Mouse (Mus musculus): ENCODE measurements around the gene Mastl. TPM values are rescaled to one million over a fixed set of nuclear protein-coding genes. Genes with fewer than 3 reads are reported as not detected.
A peak's percentile ranks its signal among the peaks of the same experiment; 100 is the strongest.

Gene Mastl
- polyA plus RNA-seq, 1 experiment from 2014 or later = 5.2 TPM

DNA sequence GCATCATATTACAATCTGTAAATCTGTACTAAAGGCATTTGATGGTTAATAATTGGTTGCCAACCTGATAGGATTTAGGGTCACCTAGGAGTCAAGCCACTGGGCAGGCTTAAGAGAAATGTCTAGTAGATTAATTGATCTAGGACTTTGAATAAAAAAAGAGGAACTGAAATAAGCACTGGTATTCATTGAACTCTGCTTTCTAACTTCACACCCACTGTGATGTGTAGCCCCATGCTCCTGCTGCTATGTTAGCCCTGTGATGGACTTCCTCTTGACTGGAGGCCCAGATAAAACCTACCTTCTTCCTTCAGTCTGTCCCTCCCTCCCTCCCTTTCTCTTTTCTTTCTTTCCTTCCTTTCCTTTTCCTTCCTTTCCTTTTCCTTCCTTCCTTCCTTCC lies 58.8 kb downstream of the Mastl start:
- no peak overlapping the region for H3K27ac ChIP-seq (ENCODE audit: low read length)
- no peak overlapping the region for H3K4me3 ChIP-seq (ENCODE audit: low read depth, low read length)
- H3K36me3 ChIP-seq (ENCODE audit: control insufficient read depth, insufficient read depth) = peaks cover 10% of the 10 kb centered on the region

GRCm38 (mm10) chr2:23092216-23092615 lies 63.6 kb downstream of the Mastl start:
- no peaks in the 10 kb centered on the region for H3K4me1 ChIP-seq (ENCODE audit: control insufficient read depth, low read depth, low read length)
- no peak overlapping the region for H3K27ac ChIP-seq (ENCODE audit: low read length)
- no peaks in the 10 kb centered on the region for H3K9me3 ChIP-seq (replicated peaks; ENCODE audit: control insufficient read depth, low read length)
- H3K36me3 ChIP-seq (ENCODE audit: control insufficient read depth, insufficient read depth) = peaks cover 13% of the 10 kb centered on the region
- no peaks in the 10 kb centered on the region for H3K27me3 ChIP-seq (ENCODE audit: control insufficient read depth, insufficient read depth, low read depth, low read length)
- no peak overlapping the region for H3K4me3 ChIP-seq (ENCODE audit: low read depth, low read length)
- H3K9ac ChIP-seq (ENCODE audit: low read depth, low read length) = no peak overlapping the region
- no peak overlapping the region for H3K4me2 ChIP-seq (ENCODE audit: low read depth, low read length)
- 40% methylated on average over 5 of the region's 5 CpGs for WGBS (ENCODE audit: insufficient replicate concordance)
- peak; percentile 41; the same call in 1 of the 2 replicates for ATAC-seq (ENCODE audit: low read depth)

More for the DNA sequence above, 58.8 kb downstream of the Mastl start:
- Histone ChIP-seq H3K4me1 (ENCODE audit: control insufficient read depth, low read depth, low read length) (no peaks in the 10 kb centered on the region), H3K9me3 (replicated peaks; ENCODE audit: control insufficient read depth, low read length) (no peaks in the 10 kb centered on the region), H3K4me2 (ENCODE audit: low read depth, low read length) (no peak overlapping the region), H3K9ac (ENCODE audit: low read depth, low read length) (no peak overlapping the region), H3K27me3 (ENCODE audit: control insufficient read depth, insufficient read depth, low read depth, low read length) (no peaks in the 10 kb centered on the region)
- ATAC-seq (ENCODE audit: low read depth) = no peak

DNA sequence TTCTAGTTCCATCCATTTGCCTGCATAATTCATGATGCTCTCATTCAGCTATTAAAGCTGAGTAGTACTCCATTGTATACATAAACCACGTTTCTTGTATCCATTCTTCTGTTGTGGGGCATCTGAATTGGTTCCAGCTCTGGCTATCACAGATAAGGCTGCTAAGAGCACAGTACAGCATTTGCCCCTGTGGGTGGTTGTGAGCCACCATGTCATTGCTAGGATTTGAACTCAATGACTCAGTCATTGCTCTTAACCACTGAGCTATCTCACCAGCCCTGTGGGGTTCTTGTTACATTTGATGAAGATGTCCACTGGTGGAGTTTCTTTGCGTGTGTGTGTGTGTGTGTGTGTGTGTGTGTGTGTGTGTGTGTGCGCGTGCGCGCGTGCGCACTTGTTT lies 71.3 kb downstream of the Mastl start:
- Histone ChIP-seq H3K27me3 (ENCODE audit: control insufficient read depth, insufficient read depth, low read depth, low read length) (no peaks in the 10 kb centered on the region), H3K4me2 (ENCODE audit: low read depth, low read length) (no peak overlapping the region), H3K36me3 (ENCODE audit: control insufficient read depth, insufficient read depth) (peaks cover 9% of the 10 kb centered on the region), H3K9ac (ENCODE audit: low read depth, low read length) (no peak overlapping the region), H3K9me3 (replicated peaks; ENCODE audit: control insufficient read depth, low read length) (no peaks in the 10 kb centered on the region), H3K4me3 (ENCODE audit: low read depth, low read length) (no peak overlapping the region), H3K27ac (ENCODE audit: low read length) (no peak overlapping the region), H3K4me1 (ENCODE audit: control insufficient read depth, low read depth, low read length) (no peaks in the 10 kb centered on the region)
- 84% methylated on average over 8 of the region's 8 CpGs for WGBS (ENCODE audit: insufficient replicate concordance)
- ATAC-seq (ENCODE audit: low read depth) = no peak

GRCm38 (mm10) chr2:23078588-23078987 lies 77.2 kb downstream of the Mastl start:
- no peak overlapping the region for H3K27ac ChIP-seq (ENCODE audit: low read length)
- no peaks in the 10 kb centered on the region for H3K9me3 ChIP-seq (replicated peaks; ENCODE audit: control insufficient read depth, low read length)
- no peak overlapping the region for H3K4me3 ChIP-seq (ENCODE audit: low read depth, low read length)
- 80% methylated on average over 2 of the region's 2 CpGs for WGBS (ENCODE audit: insufficient replicate concordance)
- ATAC-seq (ENCODE audit: low read depth) = no peak
- no peak overlapping the region for H3K9ac ChIP-seq (ENCODE audit: low read depth, low read length)
- no peaks in the 10 kb centered on the region for H3K27me3 ChIP-seq (ENCODE audit: control insufficient read depth, insufficient read depth, low read depth, low read length)
- H3K4me2 ChIP-seq (ENCODE audit: low read depth, low read length) = no peak overlapping the region
- peaks cover 13% of the 10 kb centered on the region for H3K36me3 ChIP-seq (ENCODE audit: control insufficient read depth, insufficient read depth)
- H3K4me1 ChIP-seq (ENCODE audit: control insufficient read depth, low read depth, low read length) = no peaks in the 10 kb centered on the region

- Histone ChIP-seq H3K4me1 (ENCODE audit: control insufficient read depth, low read depth, low read length) (no peaks in the 10 kb centered on the region), H3K36me3 (ENCODE audit: control insufficient read depth, insufficient read depth) (peaks cover 13% of the 10 kb centered on the region), H3K27me3 (ENCODE audit: control insufficient read depth, insufficient read depth, low read depth, low read length) (no peaks in the 10 kb centered on the region), H3K9me3 (replicated peaks; ENCODE audit: control insufficient read depth, low read length) (no peaks in the 10 kb centered on the region), H3K27ac (ENCODE audit: low read length) (no peak overlapping the region), H3K4me3 (ENCODE audit: low read depth, low read length) (no peak overlapping the region), H3K9ac (ENCODE audit: low read depth, low read length) (no peak overlapping the region), H3K4me2 (ENCODE audit: low read depth, low read length) (no peak overlapping the region)
- WGBS (ENCODE audit: insufficient replicate concordance) = 65% methylated on average over 5 of the region's 5 CpGs
- ATAC-seq (ENCODE audit: low read depth) = no peak
Observed at GRCm38 (mm10) chr2:23077693-23078092, 78.1 kb downstream of the Mastl start.

DNA sequence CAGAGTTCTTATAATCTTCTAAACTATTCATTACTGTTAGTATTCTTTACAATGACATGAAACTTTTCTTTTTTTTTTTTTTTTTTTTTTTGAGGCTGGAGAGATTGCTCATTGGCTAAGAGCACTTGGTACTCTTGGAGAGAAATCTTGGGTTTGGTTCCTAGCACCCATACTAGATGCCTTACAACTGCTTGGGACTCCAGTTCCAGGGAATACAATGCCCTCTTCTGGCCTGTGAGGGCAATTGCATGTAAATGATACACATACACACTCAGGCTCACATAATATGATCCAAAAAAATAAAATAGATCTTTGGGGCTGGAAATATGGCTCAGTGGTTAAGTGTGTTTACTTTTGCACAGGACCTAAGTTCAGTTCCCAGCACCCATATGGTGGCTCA lies 79.0 kb downstream of the Mastl start:
- ATAC-seq (ENCODE audit: low read depth) = no peak
- Histone ChIP-seq H3K4me3 (ENCODE audit: low read depth, low read length) (no peak overlapping the region), H3K36me3 (ENCODE audit: control insufficient read depth, insufficient read depth) (peaks cover 10% of the 10 kb centered on the region), H3K4me2 (ENCODE audit: low read depth, low read length) (no peak overlapping the region), H3K9me3 (replicated peaks; ENCODE audit: control insufficient read depth, low read length) (no peaks in the 10 kb centered on the region), H3K27ac (ENCODE audit: low read length) (no peak overlapping the region), H3K4me1 (ENCODE audit: control insufficient read depth, low read depth, low read length) (no peaks in the 10 kb centered on the region), H3K27me3 (ENCODE audit: control insufficient read depth, insufficient read depth, low read depth, low read length) (no peaks in the 10 kb centered on the region), H3K9ac (ENCODE audit: low read depth, low read length) (no peak overlapping the region)

DNA sequence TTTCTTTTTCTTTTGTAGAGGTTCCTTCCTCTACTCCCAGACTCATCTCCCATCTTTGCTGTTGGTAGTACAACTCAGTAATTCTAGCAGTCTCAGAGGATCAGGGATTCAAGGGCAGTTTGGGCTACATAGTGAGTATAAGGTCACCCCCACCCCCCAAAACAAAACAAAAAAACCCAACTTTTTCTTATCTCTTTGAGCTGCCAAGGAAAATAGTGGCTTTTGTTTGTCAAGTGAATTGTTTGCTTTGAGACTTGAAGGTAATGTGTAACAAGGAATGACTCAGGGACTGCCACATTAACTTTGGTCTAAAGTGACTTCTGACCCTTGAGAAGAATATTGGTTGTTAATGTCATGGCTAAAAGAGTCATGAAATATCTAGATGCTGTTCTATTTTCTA lies 80.0 kb downstream of the Mastl start:
- no peak overlapping the region for H3K27ac ChIP-seq (ENCODE audit: low read length)
- no peaks in the 10 kb centered on the region for H3K4me1 ChIP-seq (ENCODE audit: control insufficient read depth, low read depth, low read length)
- H3K9me3 ChIP-seq (replicated peaks; ENCODE audit: control insufficient read depth, low read length) = no peaks in the 10 kb centered on the region
- no peak overlapping the region for H3K9ac ChIP-seq (ENCODE audit: low read depth, low read length)
- ATAC-seq (ENCODE audit: low read depth) = peak; percentile 35; the same call in 1 of the 2 replicates
- H3K27me3 ChIP-seq (ENCODE audit: control insufficient read depth, insufficient read depth, low read depth, low read length) = no peaks in the 10 kb centered on the region
- H3K4me3 ChIP-seq (ENCODE audit: low read depth, low read length) = no peak overlapping the region
- no peak overlapping the region for H3K4me2 ChIP-seq (ENCODE audit: low read depth, low read length)
- H3K36me3 ChIP-seq (ENCODE audit: control insufficient read depth, insufficient read depth) = peaks cover 10% of the 10 kb centered on the region

DNA sequence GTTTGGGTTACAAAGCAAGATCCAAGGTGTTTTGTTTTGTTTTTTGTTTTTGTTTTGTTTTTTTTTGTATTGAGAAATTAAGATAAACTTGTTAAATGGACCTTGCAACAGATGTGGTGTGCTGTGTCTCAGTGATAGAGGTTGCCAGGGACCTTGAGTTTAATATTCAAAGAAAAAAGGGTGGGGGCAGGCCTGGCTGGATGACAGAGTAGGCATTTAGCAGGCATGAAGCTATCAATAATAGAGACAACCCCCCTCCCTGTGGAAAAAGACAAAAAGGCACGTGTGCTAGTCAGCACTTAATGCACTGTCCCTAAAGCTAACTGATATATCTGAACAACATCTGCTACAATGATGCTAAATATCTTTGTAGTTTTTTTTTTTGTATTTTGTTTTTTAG lies 84.4 kb downstream of the Mastl start:
- Histone ChIP-seq H3K4me1 (ENCODE audit: control insufficient read depth, low read depth, low read length) (no peaks in the 10 kb centered on the region; the same call in none of the 2 replicates), H3K27ac (ENCODE audit: low read length) (no peak overlapping the region), H3K9me3 (replicated peaks; ENCODE audit: control insufficient read depth, low read length) (no peaks in the 10 kb centered on the region), H3K9ac (ENCODE audit: low read depth, low read length) (no peak overlapping the region), H3K4me2 (ENCODE audit: low read depth, low read length) (no peak overlapping the region), H3K36me3 (ENCODE audit: control insufficient read depth, insufficient read depth) (peaks cover 1% of the 10 kb centered on the region), H3K27me3 (ENCODE audit: control insufficient read depth, insufficient read depth, low read depth, low read length) (no peaks in the 10 kb centered on the region), H3K4me3 (ENCODE audit: low read depth, low read length) (no peak overlapping the region)
- ATAC-seq (ENCODE audit: low read depth) = no peak
- WGBS (ENCODE audit: insufficient replicate concordance) = 76% methylated on average over 1 of the region's 1 CpGs

- no peaks in the 10 kb centered on the region for H3K9me3 ChIP-seq (replicated peaks; ENCODE audit: control insufficient read depth, low read length)
- no peaks in the 10 kb centered on the region for H3K36me3 ChIP-seq (ENCODE audit: control insufficient read depth, insufficient read depth)
- no peak overlapping the region for H3K27ac ChIP-seq (ENCODE audit: low read length)
- no peaks in the 10 kb centered on the region for H3K27me3 ChIP-seq (ENCODE audit: control insufficient read depth, insufficient read depth, low read depth, low read length)
- no peaks in the 10 kb centered on the region; the same call in none of the 2 replicates for H3K4me1 ChIP-seq (ENCODE audit: control insufficient read depth, low read depth, low read length)
- H3K4me3 ChIP-seq (ENCODE audit: low read depth, low read length) = no peak overlapping the region
- ATAC-seq (ENCODE audit: low read depth) = no peak
- 82% methylated on average over 2 of the region's 2 CpGs for WGBS (ENCODE audit: insufficient replicate concordance)
- H3K9ac ChIP-seq (ENCODE audit: low read depth, low read length) = no peak overlapping the region
- H3K4me2 ChIP-seq (ENCODE audit: low read depth, low read length) = no peak overlapping the region
Observed at GRCm38 (mm10) chr2:23070491-23070890, 85.3 kb downstream of the Mastl start.
